Mouse (Mus musculus): Measurements from ENCODE around the gene Atg4a-ps. TPM values are rescaled to one million over a fixed set of nuclear protein-coding genes. Genes with fewer than 3 reads are reported as not detected.

Atg4a-ps gene
- total and polyA plus RNA-seq, 3 experiments = 0.64 to 6.6 (median 4.0) TPM

- in situ Hi-C loops (cut with MboI; ENCODE audit: low pct_ligation_motif_present, low pct_unique_long_range_greater_than_20kb, low sequenced_read_pairs) (no loop called here), dilution Hi-C loops (cut with MboI; ENCODE audit: extremely low pct_ligation_motif_present, extremely low pct_unique_long_range_greater_than_20kb, low sequenced_read_pairs) (no loop called here)
- DNase-seq (ENCODE audit: extremely low read depth) = no peak
- no peaks in the 10 kb centered on the region for H3K79me2 ChIP-seq (replicated peaks; ENCODE audit: control insufficient read depth, extremely low read depth, insufficient read depth, poor library complexity, severe bottlenecking)
- H3K27ac ChIP-seq (ENCODE audit: insufficient read depth, low read depth) = no peak overlapping the region
- H3K27me3 ChIP-seq (replicated peaks) = no peaks in the 10 kb centered on the region
- H3K4me3 ChIP-seq (replicated peaks in 1 of 3; ENCODE audit: low read depth in 2 of 3, low read length in 2 of 3, poor library complexity in 1 of 3) = no peak overlapping the region
- H3K4me2 ChIP-seq (ENCODE audit: insufficient read depth, low read depth, poor library complexity, severe bottlenecking) = no peak overlapping the region
- H3K9me3 ChIP-seq (replicated peaks; ENCODE audit: low read length) = no peaks in the 10 kb centered on the region
- no peak overlapping the region for H3K9ac ChIP-seq (ENCODE audit: insufficient read depth, low read depth)
- H3K4me1 ChIP-seq (ENCODE audit: control insufficient read depth in 1 of 2, insufficient read depth in 2 of 2) = 0 out of 4 replicates have a peak, but pooled peaks cover 0 to 3% of the 10 kb centered on the region in 2 experiments
- no peaks in the 10 kb centered on the region for H3K36me3 ChIP-seq (replicated peaks in 1 of 2; ENCODE audit: control insufficient read depth in 1 of 2, insufficient read depth in 1 of 2, low read length in 1 of 2)
- TF ChIP-seq JUND (conservative IDR thresholded peaks at IDR 0.05; ENCODE audit: low read depth, low read length) (no peak), USF2 (conservative IDR thresholded peaks at IDR 0.05; ENCODE audit: low read depth, low read length) (no peak)
These were observed 44.9 kb downstream of the Atg4a-ps start for GRCm38 (mm10) chr3:103601011-103601410.

DNA sequence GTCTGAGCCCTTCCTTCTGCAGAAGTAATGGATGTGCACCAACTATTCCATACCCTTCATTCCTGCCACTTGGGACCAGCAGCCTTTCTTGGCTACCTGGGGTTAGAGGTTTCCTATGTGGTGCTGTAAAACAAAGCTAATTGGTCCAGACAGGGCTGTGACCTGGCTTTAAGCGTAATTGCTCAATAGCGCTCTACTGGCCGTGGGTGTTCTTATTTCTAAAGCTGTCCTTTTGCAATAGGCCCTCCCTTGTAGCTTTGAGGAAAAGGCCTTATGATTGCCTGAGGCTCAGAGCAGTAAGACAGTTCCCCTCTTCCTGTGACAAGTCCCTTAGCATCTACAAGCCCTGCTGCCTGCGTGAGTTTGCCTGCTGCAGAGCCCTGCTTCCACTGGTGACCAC, 48.3 kb downstream of the Atg4a-ps start:
- peaks cover 2% of the 10 kb centered on the region for H3K27me3 ChIP-seq (replicated peaks)
- H3K27ac ChIP-seq (ENCODE audit: insufficient read depth, low read depth) = no peak overlapping the region
- DNase-seq (ENCODE audit: extremely low read depth) = no peak
- H3K79me2 ChIP-seq (replicated peaks; ENCODE audit: control insufficient read depth, extremely low read depth, insufficient read depth, poor library complexity, severe bottlenecking) = no peaks in the 10 kb centered on the region
- H3K9ac ChIP-seq (ENCODE audit: insufficient read depth, low read depth) = no peak overlapping the region
- in situ Hi-C loops (cut with MboI; ENCODE audit: low pct_ligation_motif_present, low pct_unique_long_range_greater_than_20kb, low sequenced_read_pairs) (no loop called here), dilution Hi-C loops (cut with MboI; ENCODE audit: extremely low pct_ligation_motif_present, extremely low pct_unique_long_range_greater_than_20kb, low sequenced_read_pairs) (no loop called here)
- TF ChIP-seq MAX (IDR thresholded peaks at IDR 0.05; ENCODE audit: low read length) = no peak
- no peak for TF ChIP-seq USF1 (IDR thresholded peaks at IDR 0.05; ENCODE audit: low read depth, low read length)
- TF ChIP-seq JUND (conservative IDR thresholded peaks at IDR 0.05; ENCODE audit: low read depth, low read length) = no peak
- no peak for TF ChIP-seq IRF4 (IDR thresholded peaks at IDR 0.05; ENCODE audit: low read depth, low read length)
- no peak for TF ChIP-seq ZKSCAN1 (IDR thresholded peaks at IDR 0.05; ENCODE audit: borderline replicate concordance, low read depth, low read length)
- TF ChIP-seq NRF1 (IDR thresholded peaks at IDR 0.05; ENCODE audit: low read depth, low read length) = no peak
- TF ChIP-seq GABPA (IDR thresholded peaks at IDR 0.05; ENCODE audit: insufficient replicate concordance, low read depth, low read length) = no peak
- no peak for TF ChIP-seq RAD21 (IDR thresholded peaks at IDR 0.05; ENCODE audit: low read depth, low read length)
- TF ChIP-seq TCF12 (IDR thresholded peaks at IDR 0.05; ENCODE audit: low read depth, low read length) = no peak
- H3K4me2 ChIP-seq (ENCODE audit: insufficient read depth, low read depth, poor library complexity, severe bottlenecking) = no peak overlapping the region
- H3K4me1 ChIP-seq (ENCODE audit: control insufficient read depth in 1 of 2, insufficient read depth in 2 of 2) = peaks cover 3 to 8% of the 10 kb centered on the region in 2 experiments; a peak in 2 of 4 replicates
- no peak overlapping the region for H3K4me3 ChIP-seq (replicated peaks in 1 of 3; ENCODE audit: low read depth in 2 of 3, low read length in 2 of 3, poor library complexity in 1 of 3)
- no peaks in the 10 kb centered on the region for H3K36me3 ChIP-seq (replicated peaks in 1 of 2; ENCODE audit: control insufficient read depth in 1 of 2, insufficient read depth in 1 of 2, low read length in 1 of 2)
- H3K9me3 ChIP-seq (replicated peaks; ENCODE audit: low read length) = no peaks in the 10 kb centered on the region

DNA sequence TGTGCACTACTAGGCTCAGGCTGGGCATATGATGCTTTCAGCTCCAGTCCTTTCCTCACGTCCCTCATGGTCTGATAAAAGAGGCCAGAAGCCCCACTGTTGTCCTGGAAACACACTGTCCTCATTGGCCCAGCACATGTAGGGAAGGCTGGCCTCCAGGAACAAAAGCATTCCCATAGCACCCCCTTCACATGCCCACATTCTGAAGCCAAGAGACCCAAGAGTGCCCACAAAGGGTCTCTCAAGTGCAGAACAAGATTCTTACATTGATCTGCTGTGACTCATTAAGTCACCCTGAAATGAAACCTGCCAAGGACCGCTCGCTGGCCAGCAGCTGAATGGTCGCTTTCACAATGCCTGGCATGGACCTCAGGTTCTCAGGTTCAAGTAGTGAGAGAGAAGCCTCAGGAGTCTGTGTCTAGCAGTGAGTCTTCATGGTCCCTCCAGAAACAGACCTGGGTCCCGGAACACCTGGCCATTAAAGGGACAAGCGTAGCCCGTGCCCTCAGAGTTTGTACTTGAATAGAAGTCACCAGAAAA, 50.5 kb downstream of the Atg4a-ps start:
- dilution Hi-C loops (cut with MboI; ENCODE audit: extremely low pct_ligation_motif_present, extremely low pct_unique_long_range_greater_than_20kb, low sequenced_read_pairs) (no loop called here), in situ Hi-C loops (cut with MboI; ENCODE audit: low pct_ligation_motif_present, low pct_unique_long_range_greater_than_20kb, low sequenced_read_pairs) (no loop called here)
- Histone ChIP-seq H3K27ac (ENCODE audit: insufficient read depth, low read depth) (no peak overlapping the region), H3K36me3 (replicated peaks in 1 of 2; ENCODE audit: control insufficient read depth in 1 of 2, insufficient read depth in 1 of 2, low read length in 1 of 2) (no peaks in the 10 kb centered on the region), H3K9me3 (replicated peaks; ENCODE audit: low read length) (no peaks in the 10 kb centered on the region), H3K4me3 (replicated peaks in 1 of 3; ENCODE audit: low read depth in 2 of 3, low read length in 2 of 3, poor library complexity in 1 of 3) (no peak overlapping the region), H3K4me1 (ENCODE audit: control insufficient read depth in 1 of 2, insufficient read depth in 2 of 2) (peaks cover 0 to 8% of the 10 kb centered on the region in 2 experiments; a peak in 2 of 4 replicates), H3K79me2 (replicated peaks; ENCODE audit: control insufficient read depth, extremely low read depth, insufficient read depth, poor library complexity, severe bottlenecking) (no peaks in the 10 kb centered on the region), H3K4me2 (ENCODE audit: insufficient read depth, low read depth, poor library complexity, severe bottlenecking) (no peak overlapping the region), H3K9ac (ENCODE audit: insufficient read depth, low read depth) (no peak overlapping the region), H3K27me3 (replicated peaks) (peaks cover 2% of the 10 kb centered on the region)
- TF ChIP-seq MAFK (IDR thresholded peaks at IDR 0.05; ENCODE audit: insufficient replicate concordance, low read length) (no peak), MYC (IDR thresholded peaks at IDR 0.05; ENCODE audit: low read depth, low read length) (no peak), CHD1 (IDR thresholded peaks at IDR 0.05; ENCODE audit: low read depth, low read length) (no peak)
- DNase-seq (ENCODE audit: extremely low read depth) = no peak

Other genes starting within 250 kb of the Atg4a-ps start
- gene Syt6, start 70.8 kb downstream of the Atg4a-ps start, total RNA-seq (2012; rRNA removed) = 0.08 TPM in 1 of 2 replicates, not detected in the other
- not detected in 2 replicates for gene Syt6, start 70.8 kb downstream of the Atg4a-ps start, total RNA-seq (2014; rRNA removed)
- gene Syt6, start 70.8 kb downstream of the Atg4a-ps start, polyA plus RNA-seq (2012; ENCODE audit: insufficient read length, low read depth) = not detected in 2 replicates
- 14.0 and 16.0 TPM in 2 replicates for gene Olfml3, start 91.9 kb upstream of the Atg4a-ps start, total RNA-seq (2012; rRNA removed)
- gene Olfml3, start 91.9 kb upstream of the Atg4a-ps start, total RNA-seq (2014; rRNA removed) = 18.3 and 19.7 TPM in 2 replicates
- 33.3 and 34.0 TPM in 2 replicates for gene Olfml3, start 91.9 kb upstream of the Atg4a-ps start, polyA plus RNA-seq (2012; ENCODE audit: insufficient read length, low read depth)
- gene Gm10964, start 93.3 kb upstream of the Atg4a-ps start, total RNA-seq (2012; rRNA removed) = not detected in 2 replicates
- not detected in 2 replicates for gene Gm10964, start 93.3 kb upstream of the Atg4a-ps start, total RNA-seq (2014; rRNA removed)
- gene Gm10964, start 93.3 kb upstream of the Atg4a-ps start, polyA plus RNA-seq (2012; ENCODE audit: insufficient read length, low read depth) = not detected in 2 replicates
- 32.7 and 36.5 TPM in 2 replicates for gene Hipk1, start 145.5 kb upstream of the Atg4a-ps start, total RNA-seq (2012; rRNA removed)
- 25.1 and 26.2 TPM in 2 replicates for gene Hipk1, start 145.5 kb upstream of the Atg4a-ps start, total RNA-seq (2014; rRNA removed)
- 31.1 and 35.9 TPM in 2 replicates for gene Hipk1, start 145.5 kb upstream of the Atg4a-ps start, polyA plus RNA-seq (2012; ENCODE audit: insufficient read length, low read depth)
- 16.7 and 18.5 TPM in 2 replicates for gene Dclre1b, start 163.4 kb upstream of the Atg4a-ps start, total RNA-seq (2012; rRNA removed)
- 9.1 and 10.2 TPM in 2 replicates for gene Dclre1b, start 163.4 kb upstream of the Atg4a-ps start, total RNA-seq (2014; rRNA removed)
- gene Dclre1b, start 163.4 kb upstream of the Atg4a-ps start, polyA plus RNA-seq (2012; ENCODE audit: insufficient read length, low read depth) = 32.2 and 32.5 TPM in 2 replicates
- 19.8 and 20.1 TPM in 2 replicates for gene Ap4b1, start 163.5 kb upstream of the Atg4a-ps start, total RNA-seq (2012; rRNA removed)
- 31.6 and 31.9 TPM in 2 replicates for gene Ap4b1, start 163.5 kb upstream of the Atg4a-ps start, total RNA-seq (2014; rRNA removed)
- gene Ap4b1, start 163.5 kb upstream of the Atg4a-ps start, polyA plus RNA-seq (2012; ENCODE audit: insufficient read length, low read depth) = 22.6 and 23.1 TPM in 2 replicates
- 3.1 and 4.3 TPM in 2 replicates for gene Gm43064, start 163.5 kb upstream of the Atg4a-ps start, total RNA-seq (2012; rRNA removed)
- gene Gm43064, start 163.5 kb upstream of the Atg4a-ps start, total RNA-seq (2014; rRNA removed) = 0.91 and 1.6 TPM in 2 replicates
- not detected in 2 replicates for gene Gm43064, start 163.5 kb upstream of the Atg4a-ps start, polyA plus RNA-seq (2012; ENCODE audit: insufficient read length, low read depth)
- 12.2 and 19.3 TPM in 2 replicates for gene Bcl2l15, start 186.5 kb upstream of the Atg4a-ps start, total RNA-seq (2012; rRNA removed)
- 22.4 and 23.0 TPM in 2 replicates for gene Bcl2l15, start 186.5 kb upstream of the Atg4a-ps start, total RNA-seq (2014; rRNA removed)
- gene Bcl2l15, start 186.5 kb upstream of the Atg4a-ps start, polyA plus RNA-seq (2012; ENCODE audit: insufficient read length, low read depth) = 24.8 and 24.9 TPM in 2 replicates
- gene Ptpn22, start 213.7 kb upstream of the Atg4a-ps start, total RNA-seq (2012; rRNA removed) = 21.9 and 26.7 TPM in 2 replicates
- gene Ptpn22, start 213.7 kb upstream of the Atg4a-ps start, total RNA-seq (2014; rRNA removed) = 46.9 and 49.7 TPM in 2 replicates
- gene Ptpn22, start 213.7 kb upstream of the Atg4a-ps start, polyA plus RNA-seq (2012; ENCODE audit: insufficient read length, low read depth) = 67.9 and 90.9 TPM in 2 replicates

Data from CH12.LX (cell line).